Comparison of ENCODE assay signal across 8 mouse cellular contexts in genomic region chr13:94057036-94057562, GRCm38 (mm10). TPM values are rescaled to one million over a fixed set of nuclear protein-coding genes. Genes with fewer than 3 reads are reported as not detected.
DNase-seq lines count a peak whose midpoint lies in the region; ATAC-seq and TF ChIP-seq lines count a peak whose summit lies in the region.

No protein-coding gene starts in this region.

- DNase-seq in embryo, embryonic 10.5 days (ENCODE audit: low spot score), result peak; percentile 69
- DNase-seq in embryo, embryonic 9.5 days (ENCODE audit: extremely low spot score), result no peak
- peak; percentile 22 for DNase-seq in ovary, postnatal 36 days (ENCODE audit: low spot score)
- DNase-seq in ovary, postnatal 10 days (ENCODE audit: low spot score), result no peak
- DNase-seq in stomach, postnatal 0 days (ENCODE audit: low spot score), result no peak
- no peak for DNase-seq in thymus, postnatal 36 days
- DNase-seq in layer of hippocampus, adult 11-12 months (ENCODE audit: low spot score), result no peak

- no peak for TF ChIP-seq EP300 in stomach, postnatal 0 days (optimal IDR thresholded peaks at IDR 0.05)

- ATAC-seq in limb, embryonic 15.5 days (ENCODE audit: insufficient number of reproducible peaks, low FRiP score, low TSS enrichment, low read depth), result no peak; the same call in 1 of the 2 replicates
- ATAC-seq in stomach, postnatal 0 days (ENCODE audit: low FRiP score, low TSS enrichment), result 0 out of 2 replicates have a peak, but pooled peaks have one; percentile 5

- WGBS in limb, embryonic 15.5 days, result 3% methylated on average over 17 of the region's 17 CpGs
- WGBS in stomach, postnatal 0 days, result 6% methylated on average over 17 of the region's 17 CpGs

- H3K9me3 ChIP-seq in limb, embryonic 15.5 days, result no peaks in the 10 kb centered on the region
- H3K9me3 ChIP-seq in stomach, postnatal 0 days (ENCODE audit: control insufficient read depth, low read length), result no peaks in the 10 kb centered on the region

- no peak for TF ChIP-seq CTCF in stomach, postnatal 0 days (IDR thresholded peaks at IDR 0.05; ENCODE audit: low read depth)

- peak overlapping the region; percentile 69 for H3K9ac ChIP-seq in limb, embryonic 15.5 days
- peak overlapping the region; percentile 75 for H3K9ac ChIP-seq in stomach, postnatal 0 days (ENCODE audit: low read length)

- H3K27me3 ChIP-seq in limb, embryonic 15.5 days, result no peaks in the 10 kb centered on the region
- no peaks in the 10 kb centered on the region for H3K27me3 ChIP-seq in stomach, postnatal 0 days (ENCODE audit: control insufficient read depth, insufficient read depth, low read length)

- peak overlapping the region; percentile 93 for H3K27ac ChIP-seq in limb, embryonic 15.5 days
- peak overlapping the region; percentile 82 for H3K27ac ChIP-seq in stomach, postnatal 0 days (replicated peaks)

- H3K4me3 ChIP-seq in limb, embryonic 15.5 days, result peak overlapping the region; percentile 86
- peak overlapping the region; percentile 75 for H3K4me3 ChIP-seq in stomach, postnatal 0 days (ENCODE audit: low read depth, low read length)

- peak overlapping the region; percentile 82 for H3K4me2 ChIP-seq in limb, embryonic 15.5 days
- H3K4me2 ChIP-seq in stomach, postnatal 0 days (replicated peaks; ENCODE audit: low read depth), result peak overlapping the region; percentile 97

- H3K4me1 ChIP-seq in limb, embryonic 15.5 days, result peaks cover 21% of the 10 kb centered on the region; the same call in 1 of the 2 replicates
- H3K4me1 ChIP-seq in stomach, postnatal 0 days (replicated peaks; ENCODE audit: control insufficient read depth, insufficient read depth), result no peaks in the 10 kb centered on the region

- no peaks in the 10 kb centered on the region for H3K36me3 ChIP-seq in limb, embryonic 15.5 days
- H3K36me3 ChIP-seq in stomach, postnatal 0 days (ENCODE audit: control insufficient read depth, insufficient read depth, low read length), result no peaks in the 10 kb centered on the region

RNA-seq across cellular contexts. Expression of gene Lhfpl2, which starts 0.5 kb away (rescaled TPM):
- polyA plus RNA-seq in limb, embryonic 15.5 days (2015; fragmentation: Nextera tagmentation; extraction: Ambion mirVana), result 74.3 and 75.2 TPM in 2 replicates
- 6.8 and 7.0 TPM in 2 replicates for polyA plus RNA-seq in stomach, postnatal 0 days (2015; fragmentation: Nextera tagmentation; extraction: Ambion mirVana)

Comparison
In these comparisons a context has a peak if more than half of its experiments do, and no peak if none do; other contexts are left out.
1. DNase-seq: peak in embryo, embryonic 10.5 days (single experiment) and ovary, postnatal 36 days (single experiment); none in embryo, embryonic 9.5 days (single experiment), ovary, postnatal 10 days (single experiment), stomach, postnatal 0 days (single experiment), thymus, postnatal 36 days (0 of 2) and layer of hippocampus, adult 11-12 months (single experiment).